Mouse (Mus musculus) embryo, embryonic 10.5 days (tissue): Measurements from ENCODE around the gene Ghrh.

ENCODE experiments used
- DNase-seq: peaks from one replicate; pipeline ENCODE4 v3.0.0-alpha.2; 2015; ENCODE audit warnings: low spot score

The Ghrh gene

DNA sequence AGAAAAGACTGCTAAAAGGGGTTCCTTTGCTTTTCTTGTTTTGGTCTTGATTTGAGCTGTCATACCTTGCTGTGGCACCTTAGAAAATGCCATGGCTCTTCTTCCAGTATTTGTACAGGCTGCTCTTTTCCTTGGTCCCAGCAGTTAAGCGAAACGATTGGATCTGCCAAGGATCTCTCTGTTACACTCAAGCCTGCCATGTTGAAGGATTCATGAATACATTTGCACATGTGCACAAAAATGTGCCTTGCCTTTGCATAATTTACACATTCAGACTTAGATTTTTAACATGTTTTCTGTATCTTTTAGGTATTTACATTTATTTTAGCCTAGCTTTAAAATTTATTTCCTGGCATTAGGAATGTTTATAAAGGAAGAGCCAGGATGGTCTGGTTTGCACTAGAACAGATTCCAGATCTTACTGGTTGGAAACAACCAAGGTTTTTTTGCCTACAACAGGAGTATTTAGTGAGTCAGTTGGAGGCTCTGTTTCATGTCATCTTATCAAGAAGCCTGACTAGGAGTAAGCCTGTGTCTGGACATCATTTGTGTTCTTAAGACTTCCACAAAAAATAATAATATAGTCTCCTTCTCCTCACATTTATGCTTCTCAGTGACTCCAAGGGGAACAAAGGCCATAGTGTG is 38.9 kb downstream of the Ghrh start:
- no peak for DNase-seq

DNA sequence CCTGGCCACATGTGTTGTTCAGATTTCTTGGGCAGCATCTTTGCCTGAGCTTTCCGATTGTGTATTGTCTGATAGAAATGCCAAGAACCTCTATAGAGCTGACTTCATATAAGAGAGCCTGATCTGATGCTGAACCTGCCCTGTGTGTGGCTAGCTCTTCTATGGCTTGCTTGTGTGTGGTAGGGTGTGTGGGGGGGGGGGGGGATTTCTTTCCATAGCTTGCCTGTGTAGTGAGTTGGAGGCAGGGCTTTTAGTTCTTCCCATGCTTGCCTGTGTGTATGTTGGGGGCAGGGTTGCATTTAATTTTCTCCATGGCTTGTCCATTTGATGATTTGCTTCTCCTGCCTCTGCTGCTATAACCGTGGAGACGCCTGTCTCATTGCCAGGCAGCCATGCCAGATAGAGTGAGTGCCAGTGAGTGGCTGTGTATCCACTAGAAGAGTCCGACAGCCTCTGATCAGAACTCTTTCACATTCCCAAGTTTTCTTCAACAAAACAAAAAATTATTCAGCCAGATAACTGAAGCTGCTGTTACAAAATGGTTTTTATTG is 39.5 kb downstream of the Ghrh start:
- DNase-seq: no peak

DNA sequence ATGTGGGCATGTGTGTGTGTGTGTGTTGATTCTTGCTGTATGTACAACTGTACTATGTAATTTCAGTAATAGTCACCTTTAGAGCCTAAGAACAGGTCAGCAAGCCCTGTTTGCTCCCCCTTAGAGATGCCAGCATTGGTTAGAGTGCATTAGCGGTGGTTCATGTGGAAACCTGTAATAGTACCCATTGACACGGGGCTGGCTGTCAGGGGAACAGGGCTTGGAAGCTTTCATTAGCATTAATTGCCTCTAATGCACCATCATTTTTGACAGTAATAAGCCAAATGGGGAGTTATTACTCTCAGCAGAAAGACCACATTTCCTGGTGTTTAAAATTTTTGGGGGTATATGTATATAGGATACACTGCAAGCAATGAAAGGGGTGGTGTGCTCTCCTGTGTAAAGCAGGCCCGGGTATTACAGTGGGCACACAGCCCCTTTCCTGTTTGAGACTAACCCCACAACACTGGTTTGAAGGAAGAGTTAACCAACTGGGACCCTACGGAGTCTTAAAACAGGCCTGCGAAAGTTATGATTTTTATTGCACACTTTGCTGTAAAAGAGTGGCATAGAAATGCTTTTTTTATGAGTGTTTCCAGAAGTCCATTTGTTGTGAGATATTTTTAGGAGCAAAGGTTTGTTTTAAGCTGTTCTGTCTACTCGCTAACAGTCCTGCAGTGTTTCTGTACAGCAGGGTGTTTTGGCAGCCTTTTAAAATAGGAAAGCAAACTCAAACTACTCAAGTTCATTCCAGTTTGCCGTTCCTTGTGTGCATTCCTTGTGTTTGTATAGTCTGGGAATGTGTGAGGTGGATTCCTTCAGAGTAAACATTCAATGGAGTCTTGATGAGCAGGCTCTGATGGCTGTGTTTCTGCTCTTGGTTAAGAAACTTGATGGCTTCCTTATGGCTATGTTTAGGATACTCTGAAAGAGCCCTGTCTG is 40.9 kb downstream of the Ghrh start:
- no peak for DNase-seq

GRCm38 (mm10) chr2:157303096-157303495 is 44.2 kb downstream of the Ghrh start:
- no peak for DNase-seq

- DNase-seq: no peak
Observed at GRCm38 (mm10) chr2:157300051-157300450, 47.3 kb downstream of the Ghrh start.

DNA sequence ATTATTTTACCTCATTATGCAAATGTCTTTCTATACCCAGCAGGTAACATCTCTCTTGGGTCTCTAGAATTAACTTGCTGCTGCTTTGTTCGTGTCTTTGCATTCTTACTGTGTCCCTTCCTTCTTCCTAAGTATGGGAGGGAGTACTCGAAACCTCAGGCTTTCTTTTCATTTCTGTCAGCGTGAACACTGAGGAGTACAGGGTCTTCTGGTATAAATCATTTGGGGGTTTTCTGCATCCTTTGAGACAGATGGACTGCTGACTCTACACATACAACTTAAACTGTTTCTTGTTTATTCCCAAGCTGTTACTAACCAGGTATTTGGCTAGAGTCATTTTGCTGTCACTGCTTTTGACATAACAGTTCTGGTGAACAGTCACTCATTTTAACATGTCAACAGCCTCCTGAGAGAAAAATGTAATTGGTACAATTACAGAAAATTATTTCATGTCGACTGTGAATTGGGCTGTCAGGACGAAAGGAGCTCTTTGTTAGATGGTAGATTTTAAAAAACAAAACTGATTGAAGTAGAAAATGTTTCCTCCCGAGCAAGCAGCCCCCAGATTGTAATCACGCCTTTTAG is 51.1 kb downstream of the Ghrh start:
- DNase-seq: no peak

DNA sequence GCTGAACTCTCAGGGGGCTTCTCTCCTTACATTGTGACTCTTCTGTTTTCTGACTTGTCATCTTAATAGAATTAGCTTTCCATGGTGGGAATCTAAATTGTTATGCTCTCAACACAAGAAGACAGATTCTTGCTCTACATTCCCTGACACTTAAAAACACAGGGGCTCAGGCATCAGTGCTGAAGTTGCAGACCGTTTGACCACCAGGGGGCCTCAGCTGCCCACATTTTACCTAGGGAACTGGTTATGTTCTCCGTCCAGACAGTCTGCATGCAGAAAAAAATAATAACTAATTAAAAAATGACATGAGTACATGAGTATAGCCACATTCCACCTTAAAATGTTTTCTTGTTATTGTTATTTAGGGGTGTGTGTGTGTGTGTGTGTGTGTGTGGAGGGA is 55.2 kb downstream of the Ghrh start:
- peak; percentile 81 for DNase-seq

- no peak for DNase-seq
Observed at GRCm38 (mm10) chr2:157288996-157289395, 58.3 kb downstream of the Ghrh start.

DNA sequence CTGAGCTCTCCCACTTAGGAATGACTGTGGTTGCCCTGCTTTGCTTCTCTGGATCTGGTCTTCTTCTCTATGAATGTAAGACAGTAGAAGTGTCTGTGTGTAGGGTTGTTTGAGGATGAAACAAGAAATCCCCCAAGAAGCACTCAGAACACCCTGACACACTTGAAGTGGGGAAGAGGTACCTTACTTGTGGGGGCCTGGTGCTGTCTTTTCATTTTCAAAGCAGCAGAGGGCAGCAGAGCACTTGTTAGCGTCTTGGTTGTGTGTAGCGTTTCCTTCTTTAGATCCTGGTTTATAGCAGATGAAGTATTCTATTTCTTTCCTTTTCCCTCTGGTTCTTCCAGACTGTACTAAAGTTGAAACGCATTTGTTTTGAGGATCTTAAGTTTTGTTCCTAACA is 59.8 kb downstream of the Ghrh start:
- peak; percentile 76 for DNase-seq

GRCm38 (mm10) chr2:157283321-157283720 is 64.0 kb downstream of the Ghrh start:
- DNase-seq: no peak
